Mouse (Mus musculus): ENCODE results near the gene Ppip5k1.

Gene Ppip5k1

GRCm38 (mm10) chr2:121299471-121299870, 55.7 kb downstream of the Ppip5k1 start:
- in situ Hi-C loops (cut with MboI, MseI), result no loop called here

GRCm38 (mm10) chr2:121298131-121298530, 57.1 kb downstream of the Ppip5k1 start:
- in situ Hi-C loops (cut with MboI, MseI), result no loop called here

- in situ Hi-C loops (cut with MboI, MseI), result no loop called here
Observed at GRCm38 (mm10) chr2:121297701-121298100, 57.5 kb downstream of the Ppip5k1 start.

- in situ Hi-C loops (cut with MboI, MseI), result no loop called here
Observed at GRCm38 (mm10) chr2:121296754-121297231, 58.4 kb downstream of the Ppip5k1 start.

- in situ Hi-C loops (cut with MboI, MseI), result no loop called here
Observed at GRCm38 (mm10) chr2:121295608-121296571, 59.3 kb downstream of the Ppip5k1 start.

- in situ Hi-C loops (cut with MboI, MseI), result loop anchor here (5.0 kb wide), 1 partner anchor 67 kb away; no protein-coding TSS in a partner anchor
Observed at GRCm38 (mm10) chr2:121294753-121295607, 60.2 kb downstream of the Ppip5k1 start.

GRCm38 (mm10) chr2:121294182-121294581, 61.0 kb downstream of the Ppip5k1 start:
- in situ Hi-C loops (cut with MboI, MseI), result loop anchor here (5.0 kb wide), 1 partner anchor 68 kb away; no protein-coding TSS in a partner anchor

- in situ Hi-C loops (cut with MboI, MseI), result loop anchor here (5.0 kb wide), 1 partner anchor 70 kb away; no protein-coding TSS in a partner anchor
Observed at GRCm38 (mm10) chr2:121292316-121293013, 62.7 kb downstream of the Ppip5k1 start.

- in situ Hi-C loops (cut with MboI, MseI), result loop anchor here (5.0 kb wide), 1 partner anchor 72 kb away; no protein-coding TSS in a partner anchor
Observed at GRCm38 (mm10) chr2:121289730-121290540, 65.3 kb downstream of the Ppip5k1 start.

- in situ Hi-C loops (cut with MboI, MseI), result no loop called here
Observed at GRCm38 (mm10) chr2:121288901-121289729, 66.1 kb downstream of the Ppip5k1 start, which contains the start of gene Map1a. Gene Map1a (plus strand): TSS chr2:121289600.

- in situ Hi-C loops (cut with MboI, MseI), result no loop called here
Observed at GRCm38 (mm10) chr2:121287850-121288249, 67.3 kb downstream of the Ppip5k1 start.

- in situ Hi-C loops (cut with MboI, MseI), result no loop called here
Observed at GRCm38 (mm10) chr2:121271928-121272516, 83.2 kb downstream of the Ppip5k1 start.

GRCm38 (mm10) chr2:121271236-121271927, 83.8 kb downstream of the Ppip5k1 start, which contains the start of gene Trp53bp1:
Gene Trp53bp1 (minus strand): TSS chr2:121271407.
- in situ Hi-C loops (cut with MboI, MseI), result no loop called here

GRCm38 (mm10) chr2:121270521-121271235, 84.5 kb downstream of the Ppip5k1 start:
- in situ Hi-C loops (cut with MboI, MseI), result no loop called here

GRCm38 (mm10) chr2:121268446-121268845, 86.8 kb downstream of the Ppip5k1 start:
- in situ Hi-C loops (cut with MboI, MseI), result no loop called here
